Mouse (Mus musculus) stomach, embryonic 16.5 days (tissue): ENCODE measurements at regions not wholly inside any gene's neighbourhood (a gene's known extent, or its start where the extent isn't known, plus 50 kb on each side); places are given as distances from the start of the nearest gene placed in this dataset.
"Not testable (repeated sequence)": the region's sequence is repeated elsewhere in the genome, so short reads cannot be mapped to it uniquely, and the experiment has no call there.

Experiments used
- ATAC-seq: fragments of 200-750 bp; cut with Nextera tagmentation; 2 replicates; pipeline ENCODE4 v1.8.0; 2017; ENCODE audit warnings: moderate number of reproducible peaks, moderate TSS enrichment; ENCODE audit not compliant: insufficient read depth, low FRiP score
- H3K27ac ChIP-seq: fragments of 300-500 bp; sonication (generic); 2 replicates; pipeline ENCODE4 v1.5.1; 2014; ENCODE audit warnings: low read length
- H3K27me3 ChIP-seq: fragments of 300-500 bp; sonication (generic); 2 replicates; pipeline ENCODE4 v1.6.1; 2014; ENCODE audit warnings: low read length, control low read depth, mixed read lengths; ENCODE audit not compliant: control insufficient read depth, insufficient read depth
- H3K36me3 ChIP-seq: fragments of 300-500 bp; sonication (generic); 2 replicates; pipeline ENCODE4 v1.6.1; 2014; ENCODE audit warnings: low read length; ENCODE audit not compliant: control insufficient read depth, insufficient read depth
- H3K4me1 ChIP-seq: fragments of 300-500 bp; sonication (generic); 2 replicates; pipeline ENCODE4 v1.6.1; 2014; ENCODE audit warnings: low read length, control low read depth, mixed read lengths; ENCODE audit not compliant: control insufficient read depth, insufficient read depth
- H3K4me2 ChIP-seq: fragments of 300-500 bp; sonication (generic); 2 replicates; pipeline ENCODE4 v1.6.1; 2014; ENCODE audit warnings: low read depth, low read length, mixed read lengths
- H3K4me3 ChIP-seq: fragments of 300-500 bp; sonication (generic); replicated peaks from 2 replicates; pipeline ENCODE4 v1.5.1; 2014; ENCODE audit warnings: mild to moderate bottlenecking, low read length
- H3K9ac ChIP-seq: fragments of 300-500 bp; sonication (generic); 2 replicates; pipeline ENCODE4 v1.6.1; 2014; ENCODE audit warnings: low read length
- H3K9me3 ChIP-seq: fragments of 300-500 bp; sonication (generic); replicated peaks from 2 replicates; pipeline ENCODE4 v1.6.1; 2016; ENCODE audit warnings: low read length, control low read depth; ENCODE audit not compliant: control insufficient read depth
- WGBS: fragments of 180-500 bp; shearing (Covaris S2); extraction: QIAGEN DNeasy Blood & Tissue Kit; methylation state at CpG from one replicate; pipeline ENCODE4 v1.1.7; 2014; 5-methylcytosine and 5-hydroxymethylcytosine counted together

GRCm38 (mm10) chr12:40898414-40899027, 125.4 kb upstream of the Immp2l start:
- 67% methylated on average over 8 of the region's 8 CpGs for WGBS
- no peak overlapping the region for H3K4me2 ChIP-seq
- ATAC-seq, result no peak
- H3K9me3 ChIP-seq, result no peaks in the 10 kb centered on the region
- no peak overlapping the region for H3K4me3 ChIP-seq
- H3K36me3 ChIP-seq, result no peaks in the 10 kb centered on the region
- H3K9ac ChIP-seq, result no peak overlapping the region
- H3K27ac ChIP-seq, result no peak overlapping the region
- H3K4me1 ChIP-seq, result no peaks in the 10 kb centered on the region
- H3K27me3 ChIP-seq, result no peaks in the 10 kb centered on the region

GRCm38 (mm10) chr12:40905650-40906338, 118.1 kb upstream of the Immp2l start:
- 72% methylated on average over 1 of the region's 1 CpGs for WGBS
- Histone ChIP-seq H3K4me3 (no peak overlapping the region), H3K4me1 (no peaks in the 10 kb centered on the region), H3K9me3 (no peaks in the 10 kb centered on the region), H3K36me3 (no peaks in the 10 kb centered on the region), H3K27me3 (no peaks in the 10 kb centered on the region), H3K27ac (no peak overlapping the region), H3K9ac (no peak overlapping the region), H3K4me2 (no peak overlapping the region)
- ATAC-seq, result no peak

- ATAC-seq, result 0 out of 2 replicates have a peak, but pooled peaks have one; percentile 40
- 75% methylated on average over 2 of the region's 2 CpGs for WGBS
- Histone ChIP-seq H3K36me3 (no peaks in the 10 kb centered on the region), H3K4me1 (no peaks in the 10 kb centered on the region), H3K9me3 (no peaks in the 10 kb centered on the region), H3K4me3 (no peak overlapping the region), H3K27me3 (no peaks in the 10 kb centered on the region), H3K4me2 (no peak overlapping the region), H3K9ac (no peak overlapping the region), H3K27ac (no peak overlapping the region)
Measured at GRCm38 (mm10) chr12:40906807-40907206, 117.1 kb upstream of the Immp2l start.

DNA sequence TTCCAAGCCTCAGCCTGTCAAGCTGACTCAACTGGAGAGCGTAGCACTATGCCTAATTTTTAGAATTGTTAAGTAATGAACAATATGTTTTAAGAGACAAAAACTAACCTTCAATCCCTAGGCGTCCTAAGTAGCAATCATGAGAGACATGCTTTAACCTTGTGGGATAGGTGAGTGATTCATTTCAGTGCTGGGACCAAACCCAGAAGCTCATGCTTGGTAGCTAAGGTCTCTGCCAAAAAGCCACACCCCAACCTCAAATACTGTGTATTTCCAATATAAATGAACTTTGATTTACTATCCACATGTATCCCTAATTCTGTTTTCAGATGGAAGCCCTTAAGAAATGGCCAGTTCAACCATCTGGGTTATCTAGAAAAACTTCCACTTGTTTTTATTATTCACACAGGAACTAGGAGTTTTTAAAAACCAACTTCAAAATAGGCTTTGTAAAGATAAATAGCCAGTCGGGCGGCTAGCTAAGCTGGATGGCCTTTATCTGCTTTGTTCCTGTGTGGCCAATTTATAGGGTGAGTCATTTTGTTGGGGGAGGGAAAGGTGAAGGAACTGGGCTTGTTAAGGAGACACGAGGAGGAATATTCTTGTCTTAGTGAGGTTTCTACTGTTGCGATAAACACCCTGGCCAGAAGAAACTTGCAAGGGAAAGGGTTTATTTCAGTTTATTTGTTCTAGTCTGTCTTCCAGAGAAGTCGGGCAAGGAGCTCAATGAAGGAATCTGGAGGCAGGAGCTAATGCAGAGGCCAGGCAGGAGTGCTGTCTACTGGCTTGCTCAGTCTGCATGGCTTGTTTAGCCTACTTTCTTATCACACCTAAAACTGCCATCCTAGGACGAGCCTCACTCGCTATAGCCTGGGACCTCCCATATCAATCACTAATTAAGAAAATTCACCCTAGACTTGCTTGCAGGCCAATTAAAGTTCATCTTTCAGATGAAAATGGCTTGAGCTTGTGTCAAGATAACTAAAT, 114.8 kb upstream of the Immp2l start:
- no peaks in the 10 kb centered on the region for H3K27me3 ChIP-seq
- no peaks in the 10 kb centered on the region for H3K9me3 ChIP-seq
- no peak overlapping the region; the same call in 1 of the 2 replicates for H3K27ac ChIP-seq
- H3K4me3 ChIP-seq, result no peak overlapping the region
- no peaks in the 10 kb centered on the region for H3K4me1 ChIP-seq
- no peak overlapping the region for H3K9ac ChIP-seq
- ATAC-seq, result no peak
- 41% methylated on average over 9 of the region's 9 CpGs for WGBS
- no peaks in the 10 kb centered on the region for H3K36me3 ChIP-seq
- H3K4me2 ChIP-seq, result no peak overlapping the region

GRCm38 (mm10) chr12:40917486-40917885, 106.4 kb upstream of the Immp2l start:
- no peaks in the 10 kb centered on the region for H3K9me3 ChIP-seq
- H3K4me1 ChIP-seq, result no peaks in the 10 kb centered on the region
- H3K36me3 ChIP-seq, result no peaks in the 10 kb centered on the region
- WGBS, result 70% methylated on average over 3 of the region's 3 CpGs
- no peaks in the 10 kb centered on the region for H3K27me3 ChIP-seq
- no peak overlapping the region for H3K4me2 ChIP-seq
- no peak overlapping the region for H3K27ac ChIP-seq
- ATAC-seq, result peak; percentile 72; the same call in 1 of the 2 replicates
- no peak overlapping the region for H3K4me3 ChIP-seq
- no peak overlapping the region for H3K9ac ChIP-seq

- no peak overlapping the region for H3K4me3 ChIP-seq
- no peak overlapping the region for H3K27ac ChIP-seq
- H3K36me3 ChIP-seq, result no peaks in the 10 kb centered on the region
- H3K4me2 ChIP-seq, result no peak overlapping the region
- ATAC-seq, result no peak
- H3K9me3 ChIP-seq, result no peaks in the 10 kb centered on the region
- no peaks in the 10 kb centered on the region for H3K27me3 ChIP-seq
- no peak overlapping the region for H3K9ac ChIP-seq
- 67% methylated on average over 1 of the region's 1 CpGs for WGBS
- no peaks in the 10 kb centered on the region for H3K4me1 ChIP-seq
Measured at GRCm38 (mm10) chr12:40921988-40922387, 101.9 kb upstream of the Immp2l start.

DNA sequence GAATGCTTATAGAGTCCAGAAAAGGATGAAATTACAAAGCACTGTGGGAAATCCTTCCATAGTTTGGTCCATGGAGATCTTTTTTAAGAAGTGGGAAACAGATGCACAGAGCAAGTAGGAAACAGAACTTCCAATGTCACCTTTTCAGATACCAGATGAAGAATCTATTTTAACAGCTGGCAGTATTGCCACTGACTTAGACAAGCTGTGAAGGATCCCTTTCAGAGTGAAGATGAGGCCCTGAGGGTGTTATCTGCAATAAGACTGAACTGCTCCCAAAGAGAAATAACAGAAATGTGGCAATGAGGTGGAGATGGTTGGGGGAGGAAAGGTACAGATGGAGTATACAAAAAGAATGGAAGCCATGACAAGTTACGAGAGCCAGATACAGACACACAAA, 97.2 kb upstream of the Immp2l start:
- Histone ChIP-seq H3K4me3 (no peak overlapping the region), H3K4me2 (no peak overlapping the region), H3K4me1 (no peaks in the 10 kb centered on the region), H3K9me3 (no peaks in the 10 kb centered on the region), H3K27me3 (no peaks in the 10 kb centered on the region), H3K36me3 (no peaks in the 10 kb centered on the region), H3K9ac (no peak overlapping the region), H3K27ac (no peak overlapping the region)
- 76% methylated on average over 1 of the region's 1 CpGs for WGBS
- no peak for ATAC-seq

- H3K27me3 ChIP-seq, ATAC-seq, H3K36me3 ChIP-seq, H3K4me3 ChIP-seq, H3K9ac ChIP-seq, H3K9me3 ChIP-seq, H3K27ac ChIP-seq, H3K4me1 ChIP-seq, H3K4me2 ChIP-seq: not testable (repeated sequence)
- 76% methylated on average over 1 of the region's 1 CpGs for WGBS
Measured at GRCm38 (mm10) chr12:40929409-40929808, 94.5 kb upstream of the Immp2l start.
